Mouse (Mus musculus) midbrain, embryonic 14.5 days (tissue): ENCODE measurements around the gene Ptpn12. TPM values are rescaled to one million over a fixed set of nuclear protein-coding genes. Genes with fewer than 3 reads are reported as not detected.
A peak's percentile ranks its signal among the peaks of the same experiment; 100 is the strongest.

ENCODE experiments used
- ATAC-seq: fragments of 200-750 bp; cut with Nextera tagmentation; 2 replicates; pipeline ENCODE4 v1.8.0; 2017; ENCODE audit warnings: moderate number of reproducible peaks, moderate library complexity; ENCODE audit not compliant: low FRiP score, low TSS enrichment
- DNase-seq: peaks from one replicate; pipeline ENCODE4 v3.0.0-alpha.2; 2015
- H3K27ac ChIP-seq: fragments of 300-500 bp; sonication (generic); replicated peaks from 2 replicates; pipeline ENCODE4 v1.5.1; 2014; ENCODE audit warnings: mild to moderate bottlenecking, low read depth, low read length, moderate library complexity
- H3K27me3 ChIP-seq: fragments of 300-500 bp; sonication (generic); 2 replicates; pipeline ENCODE4 v1.6.1; 2014; ENCODE audit warnings: low read length, control low read depth, mixed read lengths; ENCODE audit not compliant: control insufficient read depth, insufficient read depth
- H3K36me3 ChIP-seq: fragments of 300-500 bp; sonication (generic); 2 replicates; pipeline ENCODE4 v1.6.1; 2014; ENCODE audit warnings: low read length, control low read depth; ENCODE audit not compliant: control insufficient read depth, insufficient read depth
- H3K4me1 ChIP-seq: fragments of 300-500 bp; sonication (generic); 2 replicates; pipeline ENCODE4 v1.6.1; 2014; ENCODE audit warnings: mild to moderate bottlenecking, antibody characterized with exemption, low read length, control low read depth; ENCODE audit not compliant: control insufficient read depth, insufficient read depth
- H3K4me2 ChIP-seq: fragments of 300-500 bp; sonication (generic); 2 replicates; pipeline ENCODE4 v1.6.1; 2014; ENCODE audit warnings: mild to moderate bottlenecking, low read length, moderate library complexity
- H3K4me3 ChIP-seq: fragments of 300-500 bp; sonication (generic); replicated peaks from 2 replicates; pipeline ENCODE4 v1.5.1; 2014; ENCODE audit warnings: low read depth, low read length
- H3K9ac ChIP-seq: fragments of 300-500 bp; sonication (generic); replicated peaks from 2 replicates; pipeline ENCODE4 v1.6.1; 2014; ENCODE audit warnings: mild to moderate bottlenecking, low read length, moderate library complexity
- H3K9me3 ChIP-seq: fragments of 300-500 bp; sonication (generic); 2 replicates; pipeline ENCODE4 v1.6.1; 2016; ENCODE audit warnings: low read length, control low read depth, mixed read lengths; ENCODE audit not compliant: control insufficient read depth
- WGBS: fragments of 180-500 bp; shearing (Covaris S2); extraction: QIAGEN DNeasy Blood & Tissue Kit; methylation state at CpG from one replicate; pipeline ENCODE4 v1.1.7; 2014; 5-methylcytosine and 5-hydroxymethylcytosine counted together
- polyA plus RNA-seq: library from polyadenylated mRNA; unstranded; fragments of >200 nt; fragmentation: Nextera tagmentation; extraction: Ambion mirVana; gene quantifications from 2 replicates; pipeline ENCODE4 v1.2.1, GENCODE M21; 2014

The Ptpn12 gene
- polyA plus RNA-seq, 1 experiment from 2014 or later = 32.4 TPM

DNA sequence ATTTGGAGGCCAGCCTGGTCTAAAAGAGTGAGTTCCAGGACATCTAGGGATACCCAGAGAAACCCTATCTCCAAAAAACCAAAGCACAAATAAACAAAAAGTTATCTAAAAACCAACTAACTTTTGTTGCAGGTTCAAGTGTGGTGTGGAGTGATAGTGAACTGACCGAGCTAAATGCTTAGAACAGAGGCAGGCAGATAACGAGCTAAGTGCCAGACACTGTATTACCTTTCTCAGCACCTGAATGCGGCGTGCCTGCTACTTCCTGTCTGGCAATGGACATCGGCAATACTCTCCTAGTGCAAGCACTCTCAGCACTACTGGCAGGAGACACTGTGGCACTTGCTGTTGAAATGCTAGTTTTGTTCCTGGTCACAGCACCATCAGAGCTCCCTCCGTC, 58.2 kb downstream of the Ptpn12 start:
- no peak for ATAC-seq
- 99% methylated on average over 6 of the region's 6 CpGs for WGBS
- DNase-seq = no peak

DNA sequence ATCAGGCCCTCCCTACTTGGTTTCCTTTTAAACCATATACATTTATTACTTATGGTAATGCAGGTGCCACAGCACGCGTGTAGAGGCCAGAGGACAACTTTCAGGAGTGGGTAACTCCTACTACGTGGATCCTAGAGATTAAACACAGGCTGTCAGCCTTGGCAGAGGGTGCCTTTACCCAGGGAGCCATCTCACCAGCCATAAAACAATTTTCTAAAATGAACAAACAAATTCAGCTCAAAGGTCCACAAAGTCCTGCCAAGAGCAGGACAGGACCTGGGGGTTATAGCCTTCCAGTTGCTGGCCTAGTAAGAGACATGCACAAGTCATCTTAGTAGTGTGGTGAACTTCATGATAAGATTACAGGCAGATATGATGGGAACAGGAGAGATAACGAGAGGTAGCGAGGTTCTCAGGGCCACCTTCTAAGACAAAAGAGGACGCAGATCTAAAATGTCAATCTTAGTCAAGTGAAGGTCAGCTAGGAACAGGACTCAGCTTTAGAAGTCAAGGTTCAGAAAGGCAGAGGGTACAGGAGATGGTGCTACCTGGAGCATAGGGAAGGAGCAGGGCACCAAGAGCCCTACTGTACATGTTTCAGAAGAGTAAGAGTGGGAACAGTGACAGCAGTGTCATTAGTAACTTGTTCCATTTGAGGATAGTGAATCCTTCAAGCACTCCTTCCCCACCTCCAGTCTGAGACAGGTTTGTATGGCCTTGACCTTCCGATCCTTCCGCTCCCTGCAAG, 65.5 kb downstream of the Ptpn12 start:
- Histone ChIP-seq H3K4me1 (no peaks in the 10 kb centered on the region), H3K9me3 (no peaks in the 10 kb centered on the region), H3K27me3 (no peaks in the 10 kb centered on the region), H3K4me3 (no peak overlapping the region), H3K4me2 (no peak overlapping the region), H3K36me3 (peaks cover 74% of the 10 kb centered on the region), H3K9ac (no peak overlapping the region), H3K27ac (no peak overlapping the region)
- ATAC-seq = no peak
- DNase-seq = no peak
- 98% methylated on average over 8 of the region's 8 CpGs for WGBS

More for the DNA sequence above, 58.2 kb downstream of the Ptpn12 start:
- no peak overlapping the region for H3K27ac ChIP-seq
- no peaks in the 10 kb centered on the region for H3K4me1 ChIP-seq
- no peaks in the 10 kb centered on the region for H3K9me3 ChIP-seq
- H3K36me3 ChIP-seq = peaks cover 79% of the 10 kb centered on the region
- no peak overlapping the region for H3K4me2 ChIP-seq
- no peak overlapping the region for H3K4me3 ChIP-seq
- H3K27me3 ChIP-seq = no peaks in the 10 kb centered on the region
- H3K9ac ChIP-seq = no peak overlapping the region

GRCm38 (mm10) chr5:20986271-20986670, 69.4 kb downstream of the Ptpn12 start:
- H3K4me3 ChIP-seq = no peak overlapping the region
- no peaks in the 10 kb centered on the region for H3K4me1 ChIP-seq
- DNase-seq (no peak), ATAC-seq (no peak)
- 96% methylated on average over 8 of the region's 8 CpGs for WGBS
- no peak overlapping the region for H3K9ac ChIP-seq
- no peak overlapping the region for H3K27ac ChIP-seq
- H3K36me3 ChIP-seq = peaks cover 60% of the 10 kb centered on the region
- no peaks in the 10 kb centered on the region for H3K9me3 ChIP-seq
- H3K27me3 ChIP-seq = no peaks in the 10 kb centered on the region
- no peak overlapping the region for H3K4me2 ChIP-seq

DNA sequence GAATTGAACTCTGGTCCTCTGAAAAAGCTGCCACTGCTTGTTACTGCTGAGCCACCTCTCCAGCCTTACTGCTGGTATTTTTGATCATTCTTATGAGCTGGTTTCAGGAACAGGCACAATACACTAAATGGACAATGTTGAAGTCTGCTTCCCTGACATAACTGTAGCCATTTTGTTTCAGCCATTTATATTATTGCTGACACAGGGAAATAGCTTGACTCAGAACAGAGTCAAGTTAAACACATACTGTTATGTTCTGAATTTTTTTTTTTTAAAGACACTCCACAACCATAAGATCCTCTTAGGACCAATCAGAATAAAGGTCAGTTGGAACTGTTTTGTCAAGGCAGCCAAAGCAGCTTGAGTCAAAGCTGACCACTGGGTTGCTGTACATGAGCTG, 72.2 kb downstream of the Ptpn12 start:
- DNase-seq (no peak), ATAC-seq (no peak)
- Histone ChIP-seq H3K36me3 (peaks cover 33% of the 10 kb centered on the region), H3K4me1 (no peaks in the 10 kb centered on the region), H3K27me3 (no peaks in the 10 kb centered on the region), H3K27ac (no peak overlapping the region), H3K9ac (no peak overlapping the region), H3K4me3 (no peak overlapping the region), H3K4me2 (no peak overlapping the region), H3K9me3 (no peaks in the 10 kb centered on the region)

- Histone ChIP-seq H3K27me3 (no peaks in the 10 kb centered on the region), H3K9ac (no peak overlapping the region), H3K9me3 (no peaks in the 10 kb centered on the region), H3K4me3 (no peak overlapping the region), H3K4me2 (no peak overlapping the region), H3K4me1 (no peaks in the 10 kb centered on the region), H3K36me3 (no peaks in the 10 kb centered on the region), H3K27ac (no peak overlapping the region)
- WGBS = 85% methylated on average over 4 of the region's 4 CpGs
- no peak for DNase-seq
- ATAC-seq = no peak
These were observed 81.0 kb downstream of the Ptpn12 start for GRCm38 (mm10) chr5:20974690-20975089.

DNA sequence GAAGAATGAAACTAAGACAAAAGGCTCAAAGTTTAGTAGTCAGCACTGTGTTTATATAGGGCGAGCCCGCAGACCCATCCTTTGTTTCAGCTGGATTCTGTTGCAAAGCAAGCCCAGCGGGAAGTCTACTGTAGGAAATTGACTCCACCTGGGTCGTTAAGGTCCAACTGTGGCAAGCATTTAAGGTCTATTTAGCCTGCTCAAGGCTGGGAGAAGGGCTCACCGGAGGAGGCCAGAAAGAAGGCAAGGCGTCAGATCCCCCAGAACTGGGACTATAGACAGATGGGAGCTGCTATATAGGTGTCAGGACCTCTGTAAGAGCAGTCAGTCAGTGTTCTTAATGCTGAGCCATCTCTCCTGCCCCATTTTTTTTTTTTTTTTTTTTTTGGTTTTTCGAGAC, 81.7 kb downstream of the Ptpn12 start:
- Histone ChIP-seq H3K9ac (no peak overlapping the region), H3K4me2 (no peak overlapping the region), H3K27me3 (no peaks in the 10 kb centered on the region), H3K9me3 (no peaks in the 10 kb centered on the region), H3K36me3 (no peaks in the 10 kb centered on the region), H3K4me1 (no peaks in the 10 kb centered on the region), H3K27ac (no peak overlapping the region), H3K4me3 (no peak overlapping the region)
- DNase-seq (no peak), ATAC-seq (no peak)
- WGBS = 20% methylated on average over 6 of the region's 7 CpGs

DNA sequence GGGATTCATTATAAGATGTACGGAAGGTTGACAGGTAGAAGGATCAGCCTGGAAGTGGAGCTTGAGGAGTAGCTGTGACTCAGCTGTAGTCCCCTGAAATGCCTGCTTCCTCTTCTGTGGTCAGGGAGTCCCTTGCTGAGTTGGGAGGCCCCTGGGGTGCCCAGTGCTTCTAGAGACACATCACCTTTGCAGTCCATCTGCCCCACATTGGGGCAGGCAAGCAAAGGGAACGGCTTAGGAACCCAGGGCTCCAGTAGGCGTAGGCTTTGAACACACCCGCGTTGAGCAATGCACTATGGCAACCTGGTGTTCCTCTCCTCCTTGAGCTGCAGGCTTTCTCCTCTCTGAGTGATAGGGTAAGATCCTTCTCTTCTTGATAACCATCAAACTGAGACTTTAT, 82.6 kb downstream of the Ptpn12 start:
- no peak overlapping the region for H3K27ac ChIP-seq
- H3K4me2 ChIP-seq = no peak overlapping the region
- no peak for ATAC-seq
- no peaks in the 10 kb centered on the region for H3K9me3 ChIP-seq
- H3K9ac ChIP-seq = no peak overlapping the region
- 57% methylated on average over 5 of the region's 5 CpGs for WGBS
- no peak overlapping the region for H3K4me3 ChIP-seq
- no peaks in the 10 kb centered on the region for H3K27me3 ChIP-seq
- no peaks in the 10 kb centered on the region for H3K36me3 ChIP-seq
- no peaks in the 10 kb centered on the region for H3K4me1 ChIP-seq
- DNase-seq = no peak

DNA sequence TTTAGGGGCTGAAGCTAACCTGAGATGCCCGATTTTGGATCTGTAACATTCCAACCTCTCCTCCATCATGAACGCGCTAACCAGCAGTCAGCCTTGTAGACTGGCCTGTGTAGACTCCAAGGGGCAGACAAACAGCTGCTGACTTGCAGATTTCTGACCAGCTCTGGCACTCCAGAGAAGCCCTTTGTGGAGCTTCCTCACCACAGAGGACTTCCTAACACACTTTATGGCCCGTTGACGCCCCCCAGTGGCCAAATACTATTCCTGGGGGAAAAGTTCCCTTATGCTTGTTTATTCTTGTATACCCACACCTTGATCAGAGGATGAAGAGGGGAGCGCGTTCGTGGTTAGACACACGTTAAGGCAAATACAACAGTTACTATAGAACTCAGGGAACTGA, 86.7 kb downstream of the Ptpn12 start:
- Histone ChIP-seq H3K27me3 (no peaks in the 10 kb centered on the region), H3K27ac (no peak overlapping the region), H3K4me1 (no peaks in the 10 kb centered on the region), H3K4me2 (no peak overlapping the region), H3K9ac (no peak overlapping the region), H3K4me3 (no peak overlapping the region), H3K9me3 (no peaks in the 10 kb centered on the region), H3K36me3 (no peaks in the 10 kb centered on the region)
- DNase-seq = peak; percentile 29
- WGBS = 72% methylated on average over 9 of the region's 9 CpGs
- ATAC-seq = no peak

- no peak for DNase-seq
- 79% methylated on average over 9 of the region's 9 CpGs for WGBS
- Histone ChIP-seq H3K4me2 (no peak overlapping the region), H3K9ac (no peak overlapping the region), H3K4me1 (no peaks in the 10 kb centered on the region), H3K4me3 (no peak overlapping the region), H3K27ac (no peak overlapping the region), H3K27me3 (no peaks in the 10 kb centered on the region), H3K36me3 (no peaks in the 10 kb centered on the region), H3K9me3 (no peaks in the 10 kb centered on the region)
- ATAC-seq = no peak
These were observed 87.2 kb downstream of the Ptpn12 start for GRCm38 (mm10) chr5:20968493-20968892.
